Mouse (Mus musculus) midbrain, embryonic 12.5 days (tissue): Measurements from ENCODE around the gene Rsph10b. TPM values are rescaled to one million over a fixed set of nuclear protein-coding genes. Genes with fewer than 3 reads are reported as not detected.

ENCODE experiments used
- ATAC-seq: fragments of 200-750 bp; cut with Nextera tagmentation; 2 replicates; pipeline ENCODE4 v1.8.0; 2017; ENCODE audit warnings: low read depth, moderate TSS enrichment, moderate library complexity; ENCODE audit not compliant: low FRiP score
- H3K27ac ChIP-seq: fragments of 300-500 bp; sonication (generic); replicated peaks from 2 replicates; pipeline ENCODE4 v1.5.1; 2016; ENCODE audit warnings: mild to moderate bottlenecking
- H3K27me3 ChIP-seq: fragments of 300-500 bp; sonication (generic); 2 replicates; pipeline ENCODE4 v1.6.1; 2016; ENCODE audit warnings: mild to moderate bottlenecking
- H3K36me3 ChIP-seq: fragments of 300-500 bp; sonication (generic); 2 replicates; pipeline ENCODE4 v1.6.1; 2016
- H3K4me1 ChIP-seq: fragments of 300-500 bp; sonication (generic); 2 replicates; pipeline ENCODE4 v1.6.1; 2016
- H3K4me2 ChIP-seq: fragments of 300-500 bp; sonication (generic); replicated peaks from 2 replicates; pipeline ENCODE4 v1.6.1; 2016; ENCODE audit warnings: mild to moderate bottlenecking, moderate library complexity
- H3K4me3 ChIP-seq: fragments of 300-500 bp; sonication (generic); 2 replicates; pipeline ENCODE4 v1.5.1; 2016; ENCODE audit warnings: mild to moderate bottlenecking
- H3K9ac ChIP-seq: fragments of 300-500 bp; sonication (generic); replicated peaks from 2 replicates; pipeline ENCODE4 v1.6.1; 2016; ENCODE audit warnings: mild to moderate bottlenecking, moderate library complexity
- H3K9me3 ChIP-seq: fragments of 300-500 bp; sonication (generic); 2 replicates; pipeline ENCODE4 v1.6.1; 2016; ENCODE audit warnings: mild to moderate bottlenecking
- WGBS: fragments of 180-500 bp; shearing (Covaris S2); methylation state at CpG from one replicate; pipeline ENCODE4 v1.1.7; 2016; 5-methylcytosine and 5-hydroxymethylcytosine counted together
- polyA plus RNA-seq: library from polyadenylated mRNA; unstranded; fragments of >200 nt; fragmentation: Nextera tagmentation; extraction: Ambion mirVana; gene quantifications from 2 replicates; pipeline ENCODE4 v1.2.1, GENCODE M21; 2016

Gene Rsph10b
- polyA plus RNA-seq, 1 experiment from 2014 or later = 0.82 TPM

- no peaks in the 10 kb centered on the region for H3K27me3 ChIP-seq
- 83% methylated on average over 16 of the region's 16 CpGs for WGBS
- ATAC-seq = no peak
Measured at GRCm38 (mm10) chr5:143976726-143977431, 44.0 kb downstream of the Rsph10b start.

GRCm38 (mm10) chr5:143980858-143981257 lies 48.0 kb downstream of the Rsph10b start:
- no peaks in the 10 kb centered on the region for H3K9me3 ChIP-seq
- H3K36me3 ChIP-seq = peaks cover 22% of the 10 kb centered on the region; the same call in 1 of the 2 replicates
- peaks cover 5% of the 10 kb centered on the region for H3K4me1 ChIP-seq
- WGBS = 21% methylated on average over 9 of the region's 9 CpGs
- no peak overlapping the region for H3K4me3 ChIP-seq
- no peak overlapping the region for H3K9ac ChIP-seq
- 0 out of 2 replicates have a peak overlapping the region, but pooled peaks have one; percentile 11 for H3K27ac ChIP-seq
- no peak overlapping the region for H3K4me2 ChIP-seq
- peak; percentile 41; the same call in 1 of the 2 replicates for ATAC-seq
- no peaks in the 10 kb centered on the region for H3K27me3 ChIP-seq

More at GRCm38 (mm10) chr5:143976726-143977431, 44.0 kb downstream of the Rsph10b start:
- H3K4me3 ChIP-seq = no peak overlapping the region
- peaks cover 5% of the 10 kb centered on the region for H3K4me1 ChIP-seq
- H3K9ac ChIP-seq = no peak overlapping the region
- no peak overlapping the region for H3K27ac ChIP-seq
- H3K36me3 ChIP-seq = no peaks in the 10 kb centered on the region
- H3K4me2 ChIP-seq = no peak overlapping the region
- no peaks in the 10 kb centered on the region for H3K9me3 ChIP-seq

- 88% methylated on average over 2 of the region's 2 CpGs for WGBS
- H3K27me3 ChIP-seq = no peaks in the 10 kb centered on the region
- peaks cover 37% of the 10 kb centered on the region for H3K36me3 ChIP-seq
- H3K27ac ChIP-seq = no peak overlapping the region
- H3K4me3 ChIP-seq = no peak overlapping the region
- no peak overlapping the region for H3K9ac ChIP-seq
- H3K4me2 ChIP-seq = no peak overlapping the region
- H3K9me3 ChIP-seq = no peaks in the 10 kb centered on the region
- H3K4me1 ChIP-seq = peaks cover 5% of the 10 kb centered on the region
- ATAC-seq = no peak
Measured at GRCm38 (mm10) chr5:143982361-143982760, 49.5 kb downstream of the Rsph10b start.

GRCm38 (mm10) chr5:143985381-143985780 lies 52.5 kb downstream of the Rsph10b start:
- H3K36me3 ChIP-seq = peaks cover 68% of the 10 kb centered on the region
- no peak overlapping the region for H3K27ac ChIP-seq
- H3K27me3 ChIP-seq = no peaks in the 10 kb centered on the region
- peaks cover 5% of the 10 kb centered on the region for H3K4me1 ChIP-seq
- H3K9me3 ChIP-seq = no peaks in the 10 kb centered on the region
- H3K4me2 ChIP-seq = no peak overlapping the region
- 95% methylated on average over 7 of the region's 7 CpGs for WGBS
- H3K4me3 ChIP-seq = no peak overlapping the region
- ATAC-seq = no peak
- H3K9ac ChIP-seq = no peak overlapping the region

- H3K9ac ChIP-seq = no peak overlapping the region
- H3K9me3 ChIP-seq = no peaks in the 10 kb centered on the region
- peaks cover 90% of the 10 kb centered on the region for H3K36me3 ChIP-seq
- WGBS = 97% methylated on average over 3 of the region's 3 CpGs
- no peak overlapping the region for H3K4me2 ChIP-seq
- ATAC-seq = no peak
- H3K4me1 ChIP-seq = no peaks in the 10 kb centered on the region
- no peak overlapping the region for H3K27ac ChIP-seq
- H3K27me3 ChIP-seq = no peaks in the 10 kb centered on the region
- H3K4me3 ChIP-seq = no peak overlapping the region
Measured at GRCm38 (mm10) chr5:143987596-143987995, 54.8 kb downstream of the Rsph10b start.

- H3K4me2 ChIP-seq = no peak overlapping the region
- no peak for ATAC-seq
- WGBS = 86% methylated on average over 4 of the region's 4 CpGs
- no peak overlapping the region for H3K9ac ChIP-seq
- H3K27ac ChIP-seq = no peak overlapping the region
- no peaks in the 10 kb centered on the region for H3K4me1 ChIP-seq
- H3K27me3 ChIP-seq = no peaks in the 10 kb centered on the region
- H3K36me3 ChIP-seq = peaks cover 100% of the 10 kb centered on the region
- H3K9me3 ChIP-seq = no peaks in the 10 kb centered on the region
- H3K4me3 ChIP-seq = no peak overlapping the region
Measured at GRCm38 (mm10) chr5:143989046-143989445, 56.2 kb downstream of the Rsph10b start.

GRCm38 (mm10) chr5:143990086-143990485 lies 57.3 kb downstream of the Rsph10b start:
- no peak overlapping the region for H3K9ac ChIP-seq
- H3K4me1 ChIP-seq = no peaks in the 10 kb centered on the region
- no peaks in the 10 kb centered on the region for H3K27me3 ChIP-seq
- no peak for ATAC-seq
- H3K9me3 ChIP-seq = no peaks in the 10 kb centered on the region
- H3K4me2 ChIP-seq = no peak overlapping the region
- 95% methylated on average over 11 of the region's 11 CpGs for WGBS
- peaks cover 100% of the 10 kb centered on the region for H3K36me3 ChIP-seq
- H3K4me3 ChIP-seq = no peak overlapping the region
- H3K27ac ChIP-seq = no peak overlapping the region

GRCm38 (mm10) chr5:143992661-143993060 lies 59.8 kb downstream of the Rsph10b start:
- Histone ChIP-seq H3K4me1 (no peaks in the 10 kb centered on the region), H3K36me3 (peaks cover 100% of the 10 kb centered on the region), H3K9ac (no peak overlapping the region), H3K27me3 (no peaks in the 10 kb centered on the region), H3K4me3 (no peak overlapping the region), H3K4me2 (no peak overlapping the region), H3K9me3 (no peaks in the 10 kb centered on the region), H3K27ac (no peak overlapping the region)
- ATAC-seq = no peak
- 86% methylated on average over 10 of the region's 10 CpGs for WGBS

GRCm38 (mm10) chr5:143993260-143993659 lies 60.4 kb downstream of the Rsph10b start:
- Histone ChIP-seq H3K4me3 (no peak overlapping the region), H3K4me2 (no peak overlapping the region), H3K27ac (no peak overlapping the region), H3K27me3 (no peaks in the 10 kb centered on the region), H3K4me1 (no peaks in the 10 kb centered on the region), H3K9ac (no peak overlapping the region), H3K9me3 (no peaks in the 10 kb centered on the region), H3K36me3 (peaks cover 100% of the 10 kb centered on the region)
- WGBS = 95% methylated on average over 8 of the region's 8 CpGs
- no peak for ATAC-seq

- Histone ChIP-seq H3K27ac (no peak overlapping the region), H3K9ac (no peak overlapping the region), H3K4me2 (no peak overlapping the region), H3K27me3 (no peaks in the 10 kb centered on the region), H3K4me1 (no peaks in the 10 kb centered on the region), H3K9me3 (no peaks in the 10 kb centered on the region), H3K36me3 (peaks cover 100% of the 10 kb centered on the region), H3K4me3 (no peak overlapping the region)
- 92% methylated on average over 5 of the region's 5 CpGs for WGBS
- ATAC-seq = no peak
Measured at GRCm38 (mm10) chr5:143993849-143994248, 61.0 kb downstream of the Rsph10b start.

GRCm38 (mm10) chr5:143994632-143995365 lies 62.0 kb downstream of the Rsph10b start:
- 82% methylated on average over 11 of the region's 11 CpGs for WGBS
- H3K4me1 ChIP-seq = no peaks in the 10 kb centered on the region
- no peaks in the 10 kb centered on the region for H3K27me3 ChIP-seq
- no peak overlapping the region for H3K4me2 ChIP-seq
- H3K9ac ChIP-seq = no peak overlapping the region
- no peak overlapping the region for H3K27ac ChIP-seq
- H3K36me3 ChIP-seq = peaks cover 100% of the 10 kb centered on the region
- no peaks in the 10 kb centered on the region for H3K9me3 ChIP-seq
- no peak for ATAC-seq
- no peak overlapping the region for H3K4me3 ChIP-seq

- no peak overlapping the region for H3K9ac ChIP-seq
- no peak for ATAC-seq
- H3K27me3 ChIP-seq = no peaks in the 10 kb centered on the region
- peaks cover 97% of the 10 kb centered on the region for H3K36me3 ChIP-seq
- H3K27ac ChIP-seq = no peak overlapping the region
- H3K4me2 ChIP-seq = no peak overlapping the region
- no peaks in the 10 kb centered on the region for H3K4me1 ChIP-seq
- H3K9me3 ChIP-seq = no peaks in the 10 kb centered on the region
- 96% methylated on average over 1 of the region's 1 CpGs for WGBS
- H3K4me3 ChIP-seq = no peak overlapping the region
Measured at GRCm38 (mm10) chr5:143999409-143999808, 66.6 kb downstream of the Rsph10b start.
